Mouse (Mus musculus): ENCODE measurements around the gene Tacr1.

- no peak for TF ChIP-seq CTCF (IDR thresholded peaks at IDR 0.05; ENCODE audit: control insufficient read depth, insufficient read depth, insufficient read length)
- no peak for TF ChIP-seq MYOG (IDR thresholded peaks at IDR 0.05; ENCODE audit: control insufficient read depth, extremely low read depth, insufficient read length)
- no peak for TF ChIP-seq FOSL1 (IDR thresholded peaks at IDR 0.05; ENCODE audit: insufficient read depth, low read length, poor library complexity, severe bottlenecking)
- no peak for TF ChIP-seq USF1 (IDR thresholded peaks at IDR 0.05; ENCODE audit: low read depth)
- no peak for TF ChIP-seq MAX (IDR thresholded peaks at IDR 0.05)
- TF ChIP-seq MYOD1 (IDR thresholded peaks at IDR 0.05; ENCODE audit: control insufficient read depth, insufficient read length, low read depth): no peak
Observed at GRCm38 (mm10) chr6:82474477-82474876, 72.3 kb downstream of the Tacr1 start.
